Mouse (Mus musculus) heart, embryonic 11.5 days (tissue): ENCODE data around the gene Fastkd3. TPM values are rescaled to one million over a fixed set of nuclear protein-coding genes. Genes with fewer than 3 reads are reported as not detected.

Source experiments
- polyA plus RNA-seq: library from polyadenylated mRNA; unstranded; fragments of >200 nt; fragmentation: Nextera tagmentation; extraction: Ambion mirVana; gene quantifications from 2 replicates; pipeline ENCODE4 v1.2.1, GENCODE M21; 2014

Fastkd3 gene
- polyA plus RNA-seq, 1 experiment from 2014 or later = 24.9 TPM

Other genes starting within 250 kb of the Fastkd3 start
- 20.9 and 31.4 TPM in 2 replicates for gene Mtrr, start 85 bp upstream of the Fastkd3 start, polyA plus RNA-seq
- gene 1700001L19Rik, start 15.2 kb downstream of the Fastkd3 start, polyA plus RNA-seq = 0.39 and 0.58 TPM in 2 replicates